Mouse (Mus musculus): ENCODE results near the gene Usp17la. TPM values are rescaled to one million over a fixed set of nuclear protein-coding genes. Genes with fewer than 3 reads are reported as not detected.
"Not testable (repeated sequence)": the region's sequence is repeated elsewhere in the genome, so short reads cannot be mapped to it uniquely, and the experiment has no call there.

Gene Usp17la
- polyA plus RNA-seq (2016; fragmentation: Nextera tagmentation; extraction: Ambion mirVana), result not detected in 2 replicates

- H3K4me1 ChIP-seq; H3K27ac ChIP-seq; H3K27me3 ChIP-seq; H3K9ac ChIP-seq; H3K4me3 ChIP-seq; ATAC-seq (ENCODE audit: insufficient number of reproducible peaks, insufficient read depth, low FRiP score, low TSS enrichment); H3K9me3 ChIP-seq; H3K4me2 ChIP-seq (replicated peaks); H3K36me3 ChIP-seq: not testable (repeated sequence)
- 80% methylated on average over 2 of the region's 2 CpGs for WGBS
Measured at GRCm38 (mm10) chr7:104856709-104857108, at the start of gene Usp17la. Gene Usp17la, plus strand, starts transcription at chr7:104857009.

GRCm38 (mm10) chr7:104810335-104810734 lies 46.5 kb upstream of the Usp17la start:
- not testable (repeated sequence) for H3K4me2 ChIP-seq (replicated peaks); H3K9me3 ChIP-seq; H3K9ac ChIP-seq; H3K4me1 ChIP-seq; H3K36me3 ChIP-seq; H3K27ac ChIP-seq; H3K4me3 ChIP-seq; ATAC-seq (ENCODE audit: insufficient number of reproducible peaks, insufficient read depth, low FRiP score, low TSS enrichment); H3K27me3 ChIP-seq
- 80% methylated on average over 8 of the region's 8 CpGs for WGBS

- WGBS, result 76% methylated on average over 1 of the region's 1 CpGs
- Histone ChIP-seq H3K36me3 (no peaks in the 10 kb centered on the region), H3K4me1 (no peaks in the 10 kb centered on the region), H3K9ac (no peak within 1 kb of the TSS), H3K4me3 (no peak within 1 kb of the TSS), H3K27me3 (no peaks in the 10 kb centered on the region), H3K9me3 (no peaks in the 10 kb centered on the region), H3K27ac (no peak within 1 kb of the TSS), H3K4me2 (replicated peaks) (no peak within 1 kb of the TSS)
- no peak for ATAC-seq (ENCODE audit: insufficient number of reproducible peaks, insufficient read depth, low FRiP score, low TSS enrichment)
Measured at GRCm38 (mm10) chr7:104842503-104842902, 14.3 kb upstream of the Usp17la start, which contains the start of gene Usp17lb. Gene Usp17lb, minus strand, starts transcription at chr7:104842603.

GRCm38 (mm10) chr7:104843731-104844287 lies 13.0 kb upstream of the Usp17la start:
- Histone ChIP-seq H3K9me3 (no peaks in the 10 kb centered on the region), H3K4me2 (replicated peaks) (no peak overlapping the region), H3K9ac (no peak overlapping the region), H3K4me3 (no peak overlapping the region), H3K4me1 (no peaks in the 10 kb centered on the region), H3K27ac (no peak overlapping the region), H3K36me3 (no peaks in the 10 kb centered on the region), H3K27me3 (no peaks in the 10 kb centered on the region)
- ATAC-seq (ENCODE audit: insufficient number of reproducible peaks, insufficient read depth, low FRiP score, low TSS enrichment), result no peak
- WGBS, result 76% methylated on average over 1 of the region's 1 CpGs

- 50% methylated on average over 2 of the region's 2 CpGs for WGBS
- ATAC-seq (ENCODE audit: insufficient number of reproducible peaks, insufficient read depth, low FRiP score, low TSS enrichment); H3K4me3 ChIP-seq; H3K27ac ChIP-seq; H3K36me3 ChIP-seq; H3K27me3 ChIP-seq; H3K9me3 ChIP-seq; H3K4me1 ChIP-seq; H3K4me2 ChIP-seq (replicated peaks); H3K9ac ChIP-seq: not testable (repeated sequence)
Measured at GRCm38 (mm10) chr7:104851546-104851945, 5.3 kb upstream of the Usp17la start.

GRCm38 (mm10) chr7:104855248-104855750 lies 1.5 kb upstream of the Usp17la start:
- Histone ChIP-seq H3K27ac (no peak overlapping the region), H3K9ac (no peak overlapping the region), H3K36me3 (no peaks in the 10 kb centered on the region), H3K4me1 (no peaks in the 10 kb centered on the region), H3K4me2 (replicated peaks) (no peak overlapping the region), H3K4me3 (no peak overlapping the region), H3K27me3 (no peaks in the 10 kb centered on the region), H3K9me3 (no peaks in the 10 kb centered on the region)
- ATAC-seq (ENCODE audit: insufficient number of reproducible peaks, insufficient read depth, low FRiP score, low TSS enrichment), result no peak
- 83% methylated on average over 3 of the region's 3 CpGs for WGBS

- Histone ChIP-seq H3K9me3 (no peaks in the 10 kb centered on the region), H3K9ac (no peak overlapping the region), H3K27ac (no peak overlapping the region), H3K36me3 (no peaks in the 10 kb centered on the region), H3K4me3 (no peak overlapping the region), H3K4me1 (no peaks in the 10 kb centered on the region), H3K4me2 (replicated peaks) (no peak overlapping the region), H3K27me3 (no peaks in the 10 kb centered on the region)
- no peak for ATAC-seq (ENCODE audit: insufficient number of reproducible peaks, insufficient read depth, low FRiP score, low TSS enrichment)
- 88% methylated on average over 1 of the region's 1 CpGs for WGBS
Measured at GRCm38 (mm10) chr7:104857683-104858082, 874 bp downstream of the Usp17la start.

GRCm38 (mm10) chr7:104861381-104861780 lies 4.6 kb downstream of the Usp17la start:
- Histone ChIP-seq H3K27ac (no peak overlapping the region), H3K9ac (no peak overlapping the region), H3K4me2 (replicated peaks) (no peak overlapping the region), H3K36me3 (no peaks in the 10 kb centered on the region), H3K4me3 (no peak overlapping the region), H3K4me1 (no peaks in the 10 kb centered on the region), H3K9me3 (no peaks in the 10 kb centered on the region), H3K27me3 (no peaks in the 10 kb centered on the region)
- no peak for ATAC-seq (ENCODE audit: insufficient number of reproducible peaks, insufficient read depth, low FRiP score, low TSS enrichment)
- WGBS, result 72% methylated on average over 3 of the region's 3 CpGs

- H3K4me2 ChIP-seq (replicated peaks), result no peak within 1 kb of the TSS
- H3K4me1 ChIP-seq, result no peaks in the 10 kb centered on the region
- no peak within 1 kb of the TSS for H3K9ac ChIP-seq
- H3K4me3 ChIP-seq, result no peak within 1 kb of the TSS
- H3K27ac ChIP-seq, result no peak within 1 kb of the TSS
- H3K9me3 ChIP-seq, result no peaks in the 10 kb centered on the region
- no peaks in the 10 kb centered on the region for H3K27me3 ChIP-seq
- WGBS, result 60% methylated on average over 1 of the region's 1 CpGs
- no peak for ATAC-seq (ENCODE audit: insufficient number of reproducible peaks, insufficient read depth, low FRiP score, low TSS enrichment)
- no peaks in the 10 kb centered on the region for H3K36me3 ChIP-seq
Measured at GRCm38 (mm10) chr7:104877731-104878130, 20.9 kb downstream of the Usp17la start, which contains the start of gene Olfr665. Gene Olfr665, plus strand, starts transcription at chr7:104878031.

GRCm38 (mm10) chr7:104895852-104896251 lies 39.0 kb downstream of the Usp17la start, which contains the start of gene Olfr666:
Gene Olfr666, minus strand, starts transcription at chr7:104895952.
- no peaks in the 10 kb centered on the region for H3K9me3 ChIP-seq
- ATAC-seq (ENCODE audit: insufficient number of reproducible peaks, insufficient read depth, low FRiP score, low TSS enrichment), result no peak
- H3K4me3 ChIP-seq, result no peak within 1 kb of the TSS
- no peaks in the 10 kb centered on the region for H3K27me3 ChIP-seq
- no peak within 1 kb of the TSS for H3K4me2 ChIP-seq (replicated peaks)
- no peaks in the 10 kb centered on the region for H3K36me3 ChIP-seq
- H3K4me1 ChIP-seq, result no peaks in the 10 kb centered on the region
- no peak within 1 kb of the TSS for H3K27ac ChIP-seq
- H3K9ac ChIP-seq, result no peak within 1 kb of the TSS
- 90% methylated on average over 2 of the region's 2 CpGs for WGBS

Data from embryonic facial prominence, embryonic 12.5 days (tissue).